Mouse (Mus musculus) liver, adult 2 months (tissue): Measurements from ENCODE around the gene Capn15. TPM values are rescaled to one million over a fixed set of nuclear protein-coding genes. Genes with fewer than 3 reads are reported as not detected.

Experiments
- DNase-seq: peaks from one replicate; pipeline ENCODE4 v3.0.0-alpha.2; 2011; ENCODE audit warnings: low read depth, low spot score; ENCODE audit errors: extremely low read depth
- H3K27ac ChIP-seq: fragments of 200-500 bp; replicated peaks from 2 replicates; pipeline ENCODE4 v1.5.1; 2012; ENCODE audit warnings: low read depth, mild to moderate bottlenecking, control low read depth, inconsistent platforms, low read length; ENCODE audit not compliant: insufficient read depth
- H3K27me3 ChIP-seq: fragments of 200-500 bp; 2 replicates; pipeline ENCODE4 v1.6.1; 2012; ENCODE audit warnings: mild to moderate bottlenecking, moderate library complexity, low read length, inconsistent platforms; ENCODE audit not compliant: control insufficient read depth, insufficient read depth
- H3K36me3 ChIP-seq: fragments of 200-500 bp; 2 replicates; pipeline ENCODE4 v1.6.1; 2012; ENCODE audit warnings: low read length, inconsistent platforms; ENCODE audit not compliant: control insufficient read depth, insufficient read depth
- H3K4me1 ChIP-seq: fragments of 200-500 bp; 2 replicates; pipeline ENCODE4 v1.6.1; 2011; ENCODE audit warnings: low read length; ENCODE audit not compliant: control insufficient read depth, insufficient read depth
- H3K4me3 ChIP-seq: fragments of 200-500 bp; 2 replicates; pipeline ENCODE4 v1.5.1; 2011; ENCODE audit warnings: low read depth, mild to moderate bottlenecking, control low read depth, low read length, moderate library complexity; ENCODE audit not compliant: insufficient read depth
- H3K79me2 ChIP-seq: fragments of 200-500 bp; 2 replicates; pipeline ENCODE4 v1.6.1; 2012; ENCODE audit warnings: inconsistent platforms, mild to moderate bottlenecking, low read length, moderate library complexity; ENCODE audit not compliant: control insufficient read depth, insufficient read depth
- H3K9ac ChIP-seq: fragments of 200-500 bp; 2 replicates; pipeline ENCODE4 v1.6.1; 2012; ENCODE audit warnings: low read depth, mild to moderate bottlenecking, control low read depth, inconsistent platforms, low read length
- CTCF ChIP-seq: fragments of 200-500 bp; IDR thresholded peaks from 2 replicates; pipeline ENCODE4 v1.5.1; 2011; ENCODE audit warnings: low read depth, low read length, control low read depth
- POLR2A ChIP-seq: fragments of 200-500 bp; IDR thresholded peaks from 2 replicates; pipeline ENCODE4 v1.6.1; 2011; ENCODE audit warnings: low read length, control low read depth; ENCODE audit not compliant: insufficient read depth; ENCODE audit errors: extremely low read depth
- WGBS: fragments of 180-500 bp; shearing (Covaris S2); methylation state at CpG from one replicate; pipeline ENCODE4 v1.1.7; 2018; 5-methylcytosine and 5-hydroxymethylcytosine counted together
- polyA plus RNA-seq: library from polyadenylated mRNA; depleted of rRNA; stranded (reverse); fragments of >200 nt; gene quantifications from 2 replicates; pipeline ENCODE4 v1.2.3, GENCODE M21; 2012; rRNA removed
- total RNA-seq: library from RNA; depleted of rRNA; stranded (reverse); fragments of >200 nt; gene quantifications from 2 replicates; pipeline ENCODE4 v1.2.3, GENCODE M21; 2014; rRNA removed

Gene Capn15
- 1.8 and 3.0 TPM in 2 replicates for total RNA-seq
- polyA plus RNA-seq, result 16.8 and 23.3 TPM in 2 replicates

DNA sequence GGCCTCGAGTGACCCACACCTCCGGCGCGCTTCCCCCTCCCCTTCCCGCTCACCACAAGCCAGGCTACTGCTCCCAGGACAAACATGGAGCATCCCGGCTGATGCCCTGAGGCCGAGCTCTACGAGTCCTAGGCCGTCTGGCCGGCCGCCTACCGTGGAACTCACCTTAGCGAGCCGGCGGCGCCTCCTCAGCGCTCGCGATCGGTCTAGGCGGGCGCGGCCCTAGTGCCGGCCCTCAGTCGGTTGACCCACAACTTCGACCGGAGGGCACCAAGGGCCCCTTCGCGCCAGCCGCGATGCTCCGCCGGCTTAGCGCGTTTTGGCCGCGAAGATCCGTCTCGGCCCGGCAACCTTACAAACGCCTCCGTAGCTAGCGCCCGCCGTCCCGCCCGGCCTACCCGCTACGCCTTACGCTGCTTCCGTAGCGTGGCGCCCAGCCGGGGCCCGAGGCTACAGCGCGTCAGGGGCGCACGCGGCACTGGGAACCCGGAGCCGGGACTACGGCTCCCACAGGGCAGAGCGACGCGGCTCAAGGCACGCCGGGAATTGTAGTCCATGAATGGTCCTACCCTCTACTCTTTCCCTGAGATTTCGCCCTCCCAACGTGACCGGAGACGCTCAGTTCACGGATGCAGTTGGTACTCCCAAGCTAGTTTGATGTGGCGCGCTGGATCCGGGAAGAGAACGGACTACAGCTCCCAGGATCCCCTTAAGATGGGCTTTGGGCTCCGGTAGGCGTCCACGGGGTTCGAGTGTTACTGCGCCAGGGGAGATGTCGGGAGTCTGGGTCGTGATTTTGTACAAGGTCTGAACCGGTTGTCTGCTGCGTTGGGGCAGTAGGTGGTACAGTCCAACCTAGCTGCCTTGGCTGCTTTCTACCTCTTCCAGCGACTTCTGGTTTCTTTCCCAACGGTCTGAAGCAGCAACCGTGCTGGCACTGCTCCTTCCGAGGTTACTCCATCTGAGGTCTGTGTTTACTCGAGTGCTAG, at the start of gene Capn15:
TSS of gene Capn15 (minus strand) at position 491 of the 989 bp plus-strand sequence.
- WGBS, result under 1% methylated on average over 91 of the region's 91 CpGs
- TF ChIP-seq POLR2A, result 0 out of 2 replicates have a peak, but pooled peaks have one; percentile 55
- TF ChIP-seq CTCF, result no peak
- Histone ChIP-seq H3K9ac (peak within 1 kb of the TSS; percentile 74), H3K36me3 (no peaks in the 10 kb centered on the region), H3K27me3 (no peaks in the 10 kb centered on the region), H3K4me3 (peak within 1 kb of the TSS; percentile 69), H3K27ac (peak within 1 kb of the TSS; percentile 71), H3K4me1 (peaks cover 11% of the 10 kb centered on the region), H3K79me2 (peaks cover 22% of the 10 kb centered on the region)
- DNase-seq, result peak; percentile 92

DNA sequence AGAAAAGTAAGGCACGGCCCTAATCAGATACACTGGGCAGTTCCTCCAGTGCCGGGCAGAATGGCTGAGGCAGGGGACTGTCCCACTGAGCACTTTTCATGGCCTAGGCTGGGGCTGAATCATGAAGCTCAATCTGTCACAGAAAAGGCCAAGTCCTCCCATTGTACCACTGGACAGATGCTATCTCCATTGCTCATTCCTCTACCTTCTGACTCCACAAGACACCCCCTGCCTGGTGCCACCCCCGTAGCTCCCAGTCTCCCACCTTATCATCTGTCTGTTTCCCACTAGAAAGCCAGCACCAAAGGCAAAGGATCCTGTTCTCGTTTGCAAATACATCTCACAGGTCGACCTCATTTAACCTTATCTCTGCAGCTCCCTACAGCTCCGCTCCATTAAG, 46.4 kb upstream of the Capn15 start:
- no peak for DNase-seq
- Histone ChIP-seq H3K9ac (no peak overlapping the region), H3K27ac (no peak overlapping the region), H3K4me1 (no peaks in the 10 kb centered on the region), H3K27me3 (no peaks in the 10 kb centered on the region), H3K79me2 (no peaks in the 10 kb centered on the region), H3K4me3 (no peak overlapping the region), H3K36me3 (no peaks in the 10 kb centered on the region)
- TF ChIP-seq POLR2A (no peak), CTCF (no peak)
- 88% methylated on average over 6 of the region's 6 CpGs for WGBS

DNA sequence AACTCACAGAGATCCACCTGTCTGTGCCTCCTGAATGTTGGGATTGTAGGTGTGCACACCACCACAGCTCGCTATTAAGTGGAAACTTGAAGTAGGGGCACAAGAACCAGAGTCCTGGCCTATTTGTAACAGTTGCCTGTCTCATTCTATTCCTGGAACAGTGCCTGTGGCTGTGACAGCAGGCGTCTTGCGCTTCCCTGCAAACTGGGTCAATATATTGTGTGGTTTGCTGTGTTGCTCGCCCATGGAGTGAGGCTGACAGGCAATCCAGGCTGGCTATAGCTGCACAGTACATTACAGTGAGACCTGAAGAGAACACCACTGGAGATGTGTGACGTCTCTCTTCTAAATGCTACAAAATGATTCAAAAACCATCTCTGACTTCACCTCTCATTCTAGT, 46.0 kb upstream of the Capn15 start:
- H3K79me2 ChIP-seq, result no peaks in the 10 kb centered on the region
- H3K27me3 ChIP-seq, result no peaks in the 10 kb centered on the region
- H3K27ac ChIP-seq, result no peak overlapping the region
- no peak overlapping the region for H3K9ac ChIP-seq
- no peak for TF ChIP-seq POLR2A
- no peak for TF ChIP-seq CTCF
- no peak for DNase-seq
- WGBS, result 91% methylated on average over 5 of the region's 5 CpGs
- H3K4me3 ChIP-seq, result no peak overlapping the region
- H3K4me1 ChIP-seq, result no peaks in the 10 kb centered on the region
- H3K36me3 ChIP-seq, result no peaks in the 10 kb centered on the region

DNA sequence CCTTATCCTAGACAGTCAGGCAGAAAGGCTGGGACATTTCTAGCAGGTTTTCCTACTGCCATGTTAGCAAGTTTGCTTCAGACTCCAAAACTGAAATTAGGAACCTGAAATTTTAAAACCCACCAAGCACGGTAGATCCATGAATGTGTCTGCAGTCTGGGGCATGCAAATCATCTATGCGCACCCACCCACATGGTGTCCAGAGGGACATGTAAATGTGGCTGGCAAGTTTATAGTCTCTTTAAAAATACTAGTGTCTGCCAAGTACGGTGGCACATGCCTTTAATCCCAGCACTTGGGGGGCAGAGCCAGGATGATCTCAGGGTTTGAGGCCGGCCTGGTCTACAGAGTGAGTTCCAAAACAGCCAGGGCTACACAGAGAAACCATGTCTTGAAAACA, 42.7 kb upstream of the Capn15 start:
- TF ChIP-seq CTCF (no peak), POLR2A (no peak)
- WGBS, result 93% methylated on average over 4 of the region's 4 CpGs
- DNase-seq, result no peak
- Histone ChIP-seq H3K27me3 (no peaks in the 10 kb centered on the region), H3K4me1 (no peaks in the 10 kb centered on the region), H3K4me3 (no peak overlapping the region), H3K36me3 (no peaks in the 10 kb centered on the region), H3K79me2 (no peaks in the 10 kb centered on the region), H3K9ac (no peak overlapping the region), H3K27ac (no peak overlapping the region)

DNA sequence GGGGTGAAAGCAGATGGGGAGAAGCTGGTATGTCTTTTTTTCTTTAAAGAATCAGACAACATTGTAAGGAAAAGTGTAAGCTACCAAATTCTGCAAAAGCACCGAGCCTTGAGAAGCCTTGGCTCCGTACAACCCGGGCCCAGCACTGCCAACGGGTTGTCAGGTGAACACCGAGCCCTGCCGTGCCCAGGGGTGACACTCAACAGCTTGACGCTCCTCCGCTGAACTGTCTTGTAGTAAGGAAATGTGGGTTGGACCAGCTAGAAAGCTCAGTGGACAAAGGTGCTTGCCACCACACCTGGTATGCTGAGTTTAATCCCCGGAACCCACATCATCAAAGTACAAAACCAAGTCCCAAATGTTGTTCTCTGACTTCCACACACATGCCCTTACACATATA, 39.1 kb upstream of the Capn15 start:
- 96% methylated on average over 9 of the region's 9 CpGs for WGBS
- H3K27me3 ChIP-seq, result no peaks in the 10 kb centered on the region
- DNase-seq, result no peak
- no peaks in the 10 kb centered on the region for H3K79me2 ChIP-seq
- H3K4me3 ChIP-seq, result no peak overlapping the region
- TF ChIP-seq CTCF (no peak), POLR2A (no peak)
- H3K36me3 ChIP-seq, result no peaks in the 10 kb centered on the region
- no peak overlapping the region for H3K27ac ChIP-seq
- peaks cover 6% of the 10 kb centered on the region; the same call in 1 of the 2 replicates for H3K4me1 ChIP-seq
- H3K9ac ChIP-seq, result no peak overlapping the region

DNA sequence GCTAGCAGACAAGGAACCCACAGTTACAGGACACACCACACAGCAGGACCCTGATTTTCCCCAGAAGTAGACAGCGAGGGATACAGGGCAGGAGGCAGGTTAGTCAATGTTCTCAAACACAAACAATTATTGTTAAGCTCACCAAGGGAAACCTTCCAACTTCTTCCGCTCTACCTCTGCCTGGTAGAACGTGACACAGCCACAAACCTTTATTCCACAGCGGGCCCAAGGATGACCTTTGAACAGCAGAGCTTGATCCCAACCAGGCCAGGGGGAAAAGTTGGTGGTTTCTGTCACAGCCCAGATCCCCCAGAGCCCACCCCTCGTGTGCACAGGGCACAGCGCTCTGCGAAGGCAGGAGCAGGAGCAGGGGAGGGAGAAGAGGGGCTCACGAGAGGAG, 38.4 kb upstream of the Capn15 start:
- Histone ChIP-seq H3K79me2 (no peaks in the 10 kb centered on the region), H3K4me3 (no peak overlapping the region), H3K4me1 (peaks cover 6% of the 10 kb centered on the region; the same call in 1 of the 2 replicates), H3K9ac (no peak overlapping the region), H3K27me3 (no peaks in the 10 kb centered on the region), H3K36me3 (no peaks in the 10 kb centered on the region), H3K27ac (no peak overlapping the region)
- 81% methylated on average over 8 of the region's 8 CpGs for WGBS
- DNase-seq, result peak; percentile 57
- TF ChIP-seq CTCF, result no peak
- TF ChIP-seq POLR2A, result no peak
